Mouse (Mus musculus) gastrocnemius, adult 8-10 months (tissue): ENCODE results near the gene Ajap1. TPM values are rescaled to one million over a fixed set of nuclear protein-coding genes. Genes with fewer than 3 reads are reported as not detected.

ENCODE experiments used
- DNase-seq, 2 experiments: peaks; one replicate each; pipeline ENCODE4 v3.0.0; 2022; ENCODE audit warnings: low spot score in 2 of 2
- total RNA-seq, 4 experiments: library from RNA; stranded (reverse); gene quantifications; 2 replicates each; pipeline ENCODE4 v1.2.4; 2022

The Ajap1 gene
- total RNA-seq, 4 experiments from 2014 or later = 0.11 to 0.39 (median 0.27) TPM

GRCm38 (mm10) chr4:153453496-153453895 is 29.1 kb downstream of the Ajap1 start:
- no peak for DNase-seq

- DNase-seq = no peak
Measured at GRCm38 (mm10) chr4:153451516-153451915, 31.1 kb downstream of the Ajap1 start.

- DNase-seq = no peak
Measured at GRCm38 (mm10) chr4:153442522-153442921, 40.1 kb downstream of the Ajap1 start.

GRCm38 (mm10) chr4:153439868-153440267 is 42.7 kb downstream of the Ajap1 start:
- no peak for DNase-seq

GRCm38 (mm10) chr4:153439031-153439430 is 43.6 kb downstream of the Ajap1 start:
- no peak for DNase-seq

- no peak for DNase-seq
Measured at GRCm38 (mm10) chr4:153437196-153437595, 45.4 kb downstream of the Ajap1 start.

- DNase-seq = no peak
Measured at GRCm38 (mm10) chr4:153435917-153436316, 46.7 kb downstream of the Ajap1 start.

GRCm38 (mm10) chr4:153429971-153430370 is 52.6 kb downstream of the Ajap1 start:
- no peak for DNase-seq

GRCm38 (mm10) chr4:153425961-153426656 is 56.5 kb downstream of the Ajap1 start:
- DNase-seq = no peak

- DNase-seq = no peak
Measured at GRCm38 (mm10) chr4:153424324-153424723, 58.3 kb downstream of the Ajap1 start.

GRCm38 (mm10) chr4:153417926-153418325 is 64.7 kb downstream of the Ajap1 start:
- no peak for DNase-seq

- no peak for DNase-seq
Measured at GRCm38 (mm10) chr4:153417164-153417896, 65.3 kb downstream of the Ajap1 start.

- DNase-seq = no peak
Measured at GRCm38 (mm10) chr4:153416111-153416510, 66.5 kb downstream of the Ajap1 start.

- no peak for DNase-seq
Measured at GRCm38 (mm10) chr4:153398421-153398820, 84.2 kb downstream of the Ajap1 start.

- DNase-seq = no peak
Measured at GRCm38 (mm10) chr4:153387478-153387877, 95.1 kb downstream of the Ajap1 start.

- no peak for DNase-seq
Measured at GRCm38 (mm10) chr4:153381433-153381832, 101.2 kb downstream of the Ajap1 start.

GRCm38 (mm10) chr4:153380885-153381284 is 101.7 kb downstream of the Ajap1 start:
- DNase-seq = no peak

- no peak for DNase-seq
Measured at GRCm38 (mm10) chr4:153377981-153378380, 104.6 kb downstream of the Ajap1 start.

- DNase-seq = no peak
Measured at GRCm38 (mm10) chr4:153374233-153374632, 108.4 kb downstream of the Ajap1 start.

- no peak for DNase-seq
Measured at GRCm38 (mm10) chr4:153373125-153373524, 109.5 kb downstream of the Ajap1 start.

- no peak for DNase-seq
Measured at GRCm38 (mm10) chr4:153368620-153369159, 113.9 kb downstream of the Ajap1 start.

GRCm38 (mm10) chr4:153360868-153361545 is 121.6 kb downstream of the Ajap1 start:
- DNase-seq = no peak
